Mouse (Mus musculus): ENCODE measurements around the gene Klk14.

GRCm38 (mm10) chr7:43690118-43690517 is at the start of gene Klk14:
- TF ChIP-seq CTCF (IDR thresholded peaks at IDR 0.05; ENCODE audit: control insufficient read depth, insufficient read depth, insufficient read length) (no peak), MYOD1 (IDR thresholded peaks at IDR 0.05; ENCODE audit: control insufficient read depth, insufficient read length, low read depth) (no peak), USF1 (IDR thresholded peaks at IDR 0.05; ENCODE audit: low read depth) (no peak), CEBPB (IDR thresholded peaks at IDR 0.05; ENCODE audit: low read depth) (no peak)
